Mouse (Mus musculus) lung, postnatal 0 days (tissue): ENCODE data around the gene Ell.

Experiments
- CTCF ChIP-seq: IDR thresholded peaks from 2 replicates; pipeline ENCODE4 v1.5.1; 2016; ENCODE audit warnings: antibody characterized with exemption, mild to moderate bottlenecking
- EP300 ChIP-seq: IDR thresholded peaks from 2 replicates; pipeline ENCODE4 v1.6.1; 2016; ENCODE audit warnings: antibody characterized with exemption, mild to moderate bottlenecking, control low read depth

DNA sequence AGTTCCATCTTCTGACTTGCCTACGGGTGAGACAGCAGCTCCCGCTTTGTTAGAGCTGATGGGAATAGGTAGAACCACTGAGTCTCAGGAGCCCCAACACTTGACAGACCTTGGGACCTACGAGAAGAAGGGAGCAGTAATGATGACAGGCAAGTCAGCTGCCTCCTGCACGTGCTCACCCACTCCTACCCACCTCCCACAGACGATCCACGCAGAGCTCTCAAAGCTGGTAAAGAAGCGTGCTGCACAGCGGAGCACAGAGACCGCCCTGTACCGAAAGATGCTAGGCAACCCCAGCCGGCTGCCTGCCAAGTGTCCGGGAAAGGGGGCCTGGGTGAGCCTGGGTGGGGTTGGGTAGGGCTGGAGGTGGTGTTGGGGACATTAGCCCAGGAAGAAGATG is 5.0 kb upstream of the Ell start:
- TF ChIP-seq CTCF (no peak), EP300 (no peak)
